In the genomic region with DNA sequence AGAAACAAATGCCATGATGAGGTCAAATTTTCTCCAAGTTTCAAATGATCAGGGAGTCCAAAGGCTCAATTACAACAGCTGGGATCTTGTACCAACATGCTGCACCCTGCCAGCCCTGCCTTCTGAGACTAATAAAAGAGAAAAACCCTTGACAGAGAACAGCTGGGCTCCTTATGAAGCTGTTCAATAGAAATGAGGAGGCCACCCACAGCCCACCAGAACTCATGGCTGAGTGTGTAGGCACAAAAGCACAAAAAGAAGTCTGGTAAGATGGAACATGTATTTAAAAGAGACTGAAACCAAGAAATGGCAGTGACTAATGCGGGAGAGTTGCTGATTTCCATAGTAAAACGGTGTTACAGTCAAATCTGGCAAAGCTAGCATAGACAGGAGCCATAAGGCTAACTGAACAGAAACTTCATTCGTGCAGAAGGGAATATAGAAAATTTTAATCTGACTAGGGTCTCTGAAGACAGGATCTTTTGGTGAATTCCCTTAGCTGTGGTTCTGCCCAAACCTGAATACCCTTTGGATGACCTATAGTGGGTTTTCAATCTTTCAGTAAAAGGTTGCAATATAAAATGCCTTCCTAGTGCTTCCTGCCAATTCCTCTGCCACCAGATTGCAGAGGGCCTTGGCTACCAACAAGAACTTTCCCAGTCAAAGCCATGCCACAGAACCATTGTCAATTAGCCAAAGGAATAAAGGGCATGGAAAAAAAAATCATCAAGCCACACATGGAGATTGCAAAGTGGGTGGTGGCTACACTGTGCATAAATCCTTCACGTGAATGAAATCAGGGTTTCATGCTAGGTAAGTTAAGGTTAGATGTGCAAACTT, we compare ENCODE assay signal across 7 mouse cellular contexts.
DNase-seq lines count a peak whose midpoint lies in the region; TF ChIP-seq lines count a peak whose summit lies in the region.

No protein-coding gene starts in this region.

- intact Hi-C loops in gastrocnemius, adult 2 months (cut with DNase I), result loop anchor here (5.0 kb wide), 1 partner anchor 77 kb away; no protein-coding TSS in a partner anchor
- intact Hi-C loops in left cerebral cortex, postnatal 4 days (cut with DNase I), result no loop called here

- peak overlapping the region; percentile 77 for H3K4me2 ChIP-seq in myocyte (ENCODE audit: low read depth)

- H3ac ChIP-seq in myocyte (ENCODE audit: control insufficient read depth, insufficient read length), result no peak overlapping the region

- no peaks in the 10 kb centered on the region for H3K36me3 ChIP-seq in myocyte (ENCODE audit: control insufficient read depth, insufficient read depth)

- TF ChIP-seq POLR2A in brain, embryonic 14.5 days (IDR thresholded peaks at IDR 0.05; ENCODE audit: borderline replicate concordance, extremely low read depth, insufficient read depth, insufficient read length, poor library complexity, severe bottlenecking), result no peak
- TF ChIP-seq POLR2A in myocyte (IDR thresholded peaks at IDR 0.05; ENCODE audit: insufficient read length, low read depth), result no peak

- no peaks in the 10 kb centered on the region for H3K27me3 ChIP-seq in myocyte (ENCODE audit: control insufficient read depth, insufficient read depth, insufficient read length)

- peak overlapping the region; percentile 62 for H3K4me3 ChIP-seq in gastrocnemius, adult 2 months
- H3K4me3 ChIP-seq in myocyte, result peak overlapping the region; percentile 5

- no peaks in the 10 kb centered on the region for H3K79me2 ChIP-seq in myocyte (ENCODE audit: control insufficient read depth, insufficient read depth)

- TF ChIP-seq CTCF in brain, embryonic 14.5 days (IDR thresholded peaks at IDR 0.05; ENCODE audit: borderline replicate concordance, extremely low read depth, insufficient read depth, insufficient read length), result no peak
- TF ChIP-seq CTCF in gastrocnemius, adult 2 months (IDR thresholded peaks at IDR 0.05), result no peak

- H3K27ac ChIP-seq in gastrocnemius, adult 2 months, result peak overlapping the region; percentile 79

- peak; percentile 86 for DNase-seq in brain, embryonic 14.5 days (ENCODE audit: low read depth)
- DNase-seq in cerebellum, adult 9-11 months, result peak; percentile 74
- peak; percentile 55 for DNase-seq in gastrocnemius, adult 2 months
- peak; percentile 50 for DNase-seq in kidney, adult 11 months
- peak; percentile 64 for DNase-seq in left cerebral cortex, postnatal 4 days
- no peak for DNase-seq in thymus, postnatal 0 days (ENCODE audit: low spot score)

TF ChIP-seq in myocyte, 11 proteins besides CTCF, POLR2A, EP300 and RAD21:
- TF ChIP-seq POLR2AphosphoS2 (IDR thresholded peaks at IDR 0.05; ENCODE audit: insufficient read length, low read depth) (no peak), MYOG (IDR thresholded peaks at IDR 0.05; ENCODE audit: control insufficient read depth in 1 of 3, insufficient read depth in 1 of 3, insufficient read length in 2 of 3, low read depth in 2 of 3) (peak in 2 of 3 experiments; percentile 15 to 89), MAX (IDR thresholded peaks at IDR 0.05; ENCODE audit: low read depth) (no peak), TCF12 (IDR thresholded peaks at IDR 0.05; ENCODE audit: insufficient read depth, poor library complexity, severe bottlenecking) (peak; percentile 76), MYOD1 (IDR thresholded peaks at IDR 0.05; ENCODE audit: control insufficient read depth in 1 of 3, insufficient read length in 2 of 3, low read depth in 2 of 3) (peak; percentile 15 to 55 (median 49))
